Mouse (Mus musculus) erythroblast, embryonic 14.5 days (primary cell): ENCODE measurements around the gene Kcna10.

ENCODE experiments used
- GATA1 ChIP-seq: IDR thresholded peaks from 2 replicates; pipeline ENCODE4 v1.6.1; 2012; ENCODE audit warnings: low read length, inconsistent platforms, mixed read lengths
- TAL1 ChIP-seq: IDR thresholded peaks from 3 replicates; pipeline ENCODE4 v1.6.1; 2012; ENCODE audit warnings: low read length, inconsistent platforms, mixed read lengths

DNA sequence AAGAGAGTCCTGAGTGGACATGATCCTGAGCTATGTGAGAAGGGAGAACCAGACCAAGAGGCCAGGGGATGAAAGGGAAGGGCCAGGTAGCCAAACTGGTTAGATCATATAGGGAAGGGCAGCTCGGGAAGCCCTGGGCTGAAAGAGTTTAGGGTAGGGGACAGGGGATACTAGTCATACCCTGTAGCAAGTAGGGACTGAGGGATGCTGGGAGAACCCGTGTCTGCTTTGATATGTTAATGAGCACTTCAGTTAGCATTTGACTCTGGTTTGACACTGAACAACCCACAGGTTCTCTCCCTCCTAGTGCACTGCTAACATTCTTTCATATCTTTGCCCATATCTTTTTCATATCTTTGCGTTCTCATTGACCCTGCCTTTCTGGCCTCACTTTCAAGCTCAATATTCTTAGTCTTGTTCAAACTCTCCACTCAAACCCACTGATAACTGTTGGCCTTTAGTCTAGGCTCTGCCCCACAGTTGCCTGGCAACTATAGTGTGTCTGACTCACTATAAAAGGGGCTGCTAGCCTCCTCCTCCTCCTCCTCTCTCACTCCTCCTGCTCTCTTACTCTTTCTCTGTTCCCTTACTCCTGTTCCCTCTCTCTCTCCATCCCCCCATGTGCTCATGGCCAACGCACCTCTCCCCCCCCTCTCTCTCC is 23.8 kb downstream of the Kcna10 start:
- TF ChIP-seq GATA1 (no peak), TAL1 (no peak)
